Mouse (Mus musculus) kidney, adult 10 weeks (tissue): ENCODE results near the gene Gm6657. TPM values are rescaled to one million over a fixed set of nuclear protein-coding genes. Genes with fewer than 3 reads are reported as not detected.

Experiments used
- polyA plus RNA-seq: library from polyadenylated mRNA; stranded (reverse); fragments of 350-450 nt; fragmentation: Illumina TruSeq; extraction: RNeasy Lipid Tissue Mini Kit (QIAGEN cat#74804); gene quantifications from one replicate; pipeline ENCODE4 v1.2.3, GENCODE M21; 2014; ENCODE audit warnings: low read depth, low replicate concordance

Gm6657 gene
- polyA plus RNA-seq = not detected

DNA sequence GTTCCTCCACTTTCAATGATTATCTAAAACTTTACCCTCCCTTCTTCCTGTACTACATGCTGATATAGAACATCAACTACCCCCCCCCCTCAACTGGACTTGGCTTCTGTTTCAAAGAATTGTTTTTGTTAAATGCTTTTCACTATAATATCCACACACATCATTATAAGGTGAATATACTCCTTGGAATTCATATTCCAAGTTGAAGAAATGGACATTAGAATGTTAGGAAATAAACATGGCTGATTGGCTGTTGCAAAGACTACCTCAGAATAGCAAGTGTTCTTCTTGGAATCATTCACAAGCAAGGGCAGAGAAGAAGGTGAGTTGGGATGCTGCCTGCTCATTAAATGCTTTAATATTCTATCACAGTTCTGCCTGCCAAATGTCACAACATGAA is at the start of gene Gm6657:
Gene Gm6657, plus strand, starts transcription at position 301 of the 400 bp plus-strand sequence.

DNA sequence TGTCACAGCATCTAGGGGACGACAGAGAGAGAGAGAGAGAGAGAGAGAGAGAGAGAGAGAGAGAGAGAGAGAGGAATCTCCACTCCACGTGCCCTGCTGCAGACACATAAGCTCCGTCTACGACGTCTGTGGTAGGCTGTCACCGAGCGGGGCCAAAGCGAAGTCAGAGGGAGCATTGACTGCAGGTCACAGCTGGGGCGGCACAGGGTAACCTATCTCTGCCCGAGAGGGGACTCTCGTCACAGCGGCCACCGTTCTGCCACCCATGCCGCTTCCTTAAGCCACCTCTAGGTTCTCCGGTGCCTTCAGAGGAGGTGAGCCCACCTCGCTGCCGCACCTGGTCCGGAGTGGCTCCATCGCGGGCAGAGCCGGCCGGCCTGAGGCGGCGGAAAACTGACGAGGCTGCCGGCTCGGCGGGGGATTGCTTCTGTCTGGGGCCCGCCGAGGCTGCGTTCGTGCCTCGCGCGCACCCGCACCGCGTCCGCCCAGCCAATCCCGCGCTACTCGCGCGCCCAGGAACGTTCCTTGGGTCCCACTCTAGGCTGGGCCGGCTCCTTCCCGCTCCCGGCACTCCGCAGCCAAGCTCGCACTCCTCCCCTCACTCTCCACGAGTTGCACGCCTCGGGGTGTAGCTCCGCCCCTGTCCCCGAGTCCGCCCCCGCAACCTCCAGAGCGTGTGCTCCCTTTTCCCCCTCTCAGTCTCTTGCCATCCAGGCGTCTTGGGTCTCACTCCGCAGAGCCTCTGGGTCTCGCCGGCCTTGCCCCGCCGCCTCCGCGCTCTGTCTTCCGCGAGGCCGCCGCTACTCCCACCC is 31.9 kb downstream of the Gm6657 start, which contains the start of gene Gphn:
Gene Gphn, plus strand, starts transcription at position 673 of the 812 bp plus-strand sequence.

Other genes with a start within 250 kb of the Gm6657 start
- gene Gphn, start 32.1 kb downstream of the Gm6657 start, polyA plus RNA-seq = 69.4 TPM